Mouse (Mus musculus) erythroblast, embryonic 14.5 days (primary cell): Measurements from ENCODE around the gene Clip3.

ENCODE experiments used
- GATA1 ChIP-seq: IDR thresholded peaks from 2 replicates; pipeline ENCODE4 v1.6.1; 2012; ENCODE audit warnings: low read length, inconsistent platforms, mixed read lengths
- TAL1 ChIP-seq: IDR thresholded peaks from 3 replicates; pipeline ENCODE4 v1.6.1; 2012; ENCODE audit warnings: low read length, inconsistent platforms, mixed read lengths

DNA sequence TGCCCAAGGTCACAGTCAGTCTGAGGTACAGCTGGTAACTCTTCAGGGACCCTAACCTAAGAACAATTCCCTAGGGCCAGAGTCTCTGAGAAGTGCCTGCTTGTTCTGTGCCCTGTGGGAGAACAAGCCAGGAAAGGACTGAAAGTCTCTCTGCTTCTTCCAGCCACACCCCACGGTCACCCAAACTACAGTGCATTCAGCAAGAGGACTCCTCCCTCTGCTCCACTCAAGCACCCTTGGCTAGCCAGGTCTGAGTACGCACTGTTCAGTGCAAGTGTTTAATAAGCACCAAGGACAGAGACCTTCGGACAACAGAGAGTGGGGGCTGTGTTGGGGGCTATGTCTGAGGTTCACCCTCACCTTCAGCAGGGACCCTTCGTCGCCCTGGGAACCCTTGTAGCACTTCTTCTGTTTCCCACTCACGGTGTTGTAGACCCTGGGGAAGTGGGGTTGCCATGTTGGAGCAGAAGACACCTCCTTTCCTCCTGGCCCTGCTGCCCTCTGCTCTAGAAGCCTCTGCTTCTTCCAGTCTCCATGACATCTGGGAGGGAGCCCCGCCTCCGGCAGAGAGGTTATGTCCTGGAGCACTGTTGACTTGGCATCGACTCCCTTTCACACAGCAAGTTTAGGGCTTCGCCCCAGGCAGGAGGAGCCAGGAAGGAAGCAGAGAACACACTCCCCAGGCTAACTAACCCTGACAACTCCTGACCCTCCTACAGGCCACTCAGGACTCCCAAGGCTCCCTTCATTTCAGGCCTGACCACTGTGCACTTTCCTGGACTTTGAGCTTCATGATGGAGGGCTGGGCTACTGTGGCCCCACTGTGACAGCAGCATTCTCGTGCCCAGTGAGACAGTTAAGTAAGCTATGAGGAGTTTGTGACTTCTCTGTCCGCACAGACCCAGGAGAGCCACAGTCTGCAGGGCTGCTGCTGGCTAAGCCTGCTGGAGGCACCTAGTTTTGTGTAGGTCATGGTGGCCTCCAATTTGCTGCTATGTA is 39.3 kb upstream of the Clip3 start:
- TF ChIP-seq TAL1 (no peak), GATA1 (no peak)
